Mouse (Mus musculus) limb, embryonic 11.5 days (tissue): Measurements from ENCODE around the gene Ccdc155. TPM values are rescaled to one million over a fixed set of nuclear protein-coding genes. Genes with fewer than 3 reads are reported as not detected.

Experiments used
- ATAC-seq: fragments of 200-750 bp; cut with Nextera tagmentation; 2 replicates; pipeline ENCODE4 v1.8.0; 2017; ENCODE audit warnings: low read depth; ENCODE audit not compliant: insufficient number of reproducible peaks, low FRiP score, low TSS enrichment
- DNase-seq: peaks from one replicate; pipeline ENCODE4 v3.0.0-alpha.2; 2015; ENCODE audit warnings: low spot score
- H3K27ac ChIP-seq: fragments of 300-500 bp; sonication (generic); replicated peaks from 2 replicates; pipeline ENCODE4 v1.5.1; 2014; ENCODE audit warnings: low read depth, mild to moderate bottlenecking, low read length
- H3K27me3 ChIP-seq: fragments of 300-500 bp; sonication (generic); 2 replicates; pipeline ENCODE4 v1.6.1; 2014; ENCODE audit warnings: mild to moderate bottlenecking, low read length, mixed read lengths; ENCODE audit not compliant: control insufficient read depth, insufficient read depth
- H3K36me3 ChIP-seq: fragments of 300-500 bp; sonication (generic); 2 replicates; pipeline ENCODE4 v1.6.1; 2014; ENCODE audit warnings: mild to moderate bottlenecking, low read length, moderate library complexity, mixed read lengths; ENCODE audit not compliant: control insufficient read depth, insufficient read depth
- H3K4me1 ChIP-seq: fragments of 300-500 bp; sonication (generic); 2 replicates; pipeline ENCODE4 v1.6.1; 2014; ENCODE audit warnings: low read length, mixed read lengths; ENCODE audit not compliant: control insufficient read depth, insufficient read depth
- H3K4me2 ChIP-seq: fragments of 300-500 bp; sonication (generic); 2 replicates; pipeline ENCODE4 v1.6.1; 2014; ENCODE audit warnings: low read depth, mild to moderate bottlenecking, moderate library complexity; ENCODE audit not compliant: severe bottlenecking
- H3K4me3 ChIP-seq: fragments of 300-500 bp; sonication (generic); 2 replicates; pipeline ENCODE4 v1.5.1; 2014; ENCODE audit warnings: low read depth, low read length
- H3K9ac ChIP-seq: fragments of 300-500 bp; sonication (generic); 2 replicates; pipeline ENCODE4 v1.6.1; 2014; ENCODE audit warnings: mild to moderate bottlenecking, low read length
- H3K9me3 ChIP-seq: fragments of 300-500 bp; sonication (generic); 2 replicates; pipeline ENCODE4 v1.6.1; 2016; ENCODE audit warnings: low read length; ENCODE audit not compliant: control insufficient read depth
- WGBS: fragments of 180-500 bp; shearing (Covaris S2); extraction: QIAGEN DNeasy Blood & Tissue Kit; methylation state at CpG from one replicate; pipeline ENCODE4 v1.1.7; 2014; 5-methylcytosine and 5-hydroxymethylcytosine counted together
- polyA plus RNA-seq: library from polyadenylated mRNA; unstranded; fragments of >200 nt; fragmentation: Nextera tagmentation; extraction: Ambion mirVana; gene quantifications from 2 replicates; pipeline ENCODE4 v1.2.1, GENCODE M21; 2014

Ccdc155 gene
- polyA plus RNA-seq, 1 experiment from 2014 or later, result 0.41 TPM

GRCm38 (mm10) chr7:45141319-45141718 is 63.4 kb downstream of the Ccdc155 start:
- no peaks in the 10 kb centered on the region; the same call in 1 of the 2 replicates for H3K27me3 ChIP-seq
- H3K9ac ChIP-seq, result no peak overlapping the region

GRCm38 (mm10) chr7:45139904-45140723 is 64.6 kb downstream of the Ccdc155 start:
- no peaks in the 10 kb centered on the region for H3K9me3 ChIP-seq
- no peak overlapping the region for H3K4me2 ChIP-seq
- no peak for ATAC-seq
- no peak overlapping the region for H3K27ac ChIP-seq
- H3K36me3 ChIP-seq, result no peaks in the 10 kb centered on the region; the same call in 1 of the 2 replicates
- no peak overlapping the region for H3K4me3 ChIP-seq
- no peak overlapping the region for H3K9ac ChIP-seq
- H3K4me1 ChIP-seq, result no peaks in the 10 kb centered on the region
- 73% methylated on average over 8 of the region's 8 CpGs for WGBS
- no peak for DNase-seq
- no peaks in the 10 kb centered on the region; the same call in 1 of the 2 replicates for H3K27me3 ChIP-seq

More at GRCm38 (mm10) chr7:45141319-45141718, 63.4 kb downstream of the Ccdc155 start:
- ATAC-seq (no peak), DNase-seq (no peak)
- Histone ChIP-seq H3K9me3 (no peaks in the 10 kb centered on the region), H3K36me3 (no peaks in the 10 kb centered on the region; the same call in 1 of the 2 replicates), H3K4me3 (no peak overlapping the region), H3K27ac (no peak overlapping the region), H3K4me1 (no peaks in the 10 kb centered on the region), H3K4me2 (no peak overlapping the region)
- 91% methylated on average over 3 of the region's 3 CpGs for WGBS

- H3K4me3 ChIP-seq, result no peak overlapping the region
- no peak overlapping the region for H3K4me2 ChIP-seq
- no peak overlapping the region for H3K27ac ChIP-seq
- no peaks in the 10 kb centered on the region; the same call in 1 of the 2 replicates for H3K27me3 ChIP-seq
- H3K9me3 ChIP-seq, result no peaks in the 10 kb centered on the region
- DNase-seq, result no peak
- ATAC-seq, result no peak
- no peaks in the 10 kb centered on the region for H3K4me1 ChIP-seq
- 69% methylated on average over 1 of the region's 1 CpGs for WGBS
- no peak overlapping the region for H3K9ac ChIP-seq
- H3K36me3 ChIP-seq, result no peaks in the 10 kb centered on the region; the same call in 1 of the 2 replicates
Measured at GRCm38 (mm10) chr7:45138403-45138802, 66.3 kb downstream of the Ccdc155 start.

GRCm38 (mm10) chr7:45137171-45138006 is 67.3 kb downstream of the Ccdc155 start:
- no peaks in the 10 kb centered on the region for H3K36me3 ChIP-seq
- no peak overlapping the region for H3K27ac ChIP-seq
- H3K27me3 ChIP-seq, result no peaks in the 10 kb centered on the region; the same call in 1 of the 2 replicates
- no peaks in the 10 kb centered on the region for H3K4me1 ChIP-seq
- no peak overlapping the region for H3K4me2 ChIP-seq
- no peak for DNase-seq
- ATAC-seq, result no peak
- no peak overlapping the region for H3K9ac ChIP-seq
- H3K9me3 ChIP-seq, result no peaks in the 10 kb centered on the region
- no peak overlapping the region for H3K4me3 ChIP-seq
- 83% methylated on average over 12 of the region's 12 CpGs for WGBS

- Histone ChIP-seq H3K27ac (no peak within 1 kb of the TSS), H3K4me2 (peak within 1 kb of the TSS; percentile 62), H3K9me3 (no peaks in the 10 kb centered on the region), H3K4me3 (peak within 1 kb of the TSS; percentile 37), H3K4me1 (no peaks in the 10 kb centered on the region), H3K9ac (peak within 1 kb of the TSS; percentile 58), H3K36me3 (no peaks in the 10 kb centered on the region), H3K27me3 (no peaks in the 10 kb centered on the region; the same call in 1 of the 2 replicates)
- whole genome bisulfite sequencing, result 3% methylated on average over 29 of the region's 29 CpGs
- DNase-seq (peak; percentile 87), ATAC-seq (peak; percentile 65)
Measured at GRCm38 (mm10) chr7:45135993-45136567, 68.6 kb downstream of the Ccdc155 start, which contains the start of the genes Gm45713 and Flt3l. Gene Gm45713 (minus strand): TSS chr7:45136231. Gene Flt3l (minus strand): TSS chr7:45136432.

GRCm38 (mm10) chr7:45135370-45135769 is 69.3 kb downstream of the Ccdc155 start:
- Histone ChIP-seq H3K4me1 (no peaks in the 10 kb centered on the region), H3K9ac (no peak overlapping the region), H3K9me3 (no peaks in the 10 kb centered on the region), H3K27me3 (no peaks in the 10 kb centered on the region; the same call in 1 of the 2 replicates), H3K36me3 (no peaks in the 10 kb centered on the region), H3K27ac (no peak overlapping the region), H3K4me2 (no peak overlapping the region), H3K4me3 (no peak overlapping the region)
- ATAC-seq, result no peak
- WGBS, result 71% methylated on average over 3 of the region's 3 CpGs
- DNase-seq, result no peak

GRCm38 (mm10) chr7:45134544-45135026 is 70.1 kb downstream of the Ccdc155 start:
- Histone ChIP-seq H3K4me3 (no peak overlapping the region), H3K4me1 (0 out of 2 replicates have a peak, but pooled peaks cover 4% of the 10 kb centered on the region), H3K27ac (no peak overlapping the region), H3K9me3 (no peaks in the 10 kb centered on the region), H3K36me3 (no peaks in the 10 kb centered on the region), H3K9ac (no peak overlapping the region), H3K4me2 (no peak overlapping the region), H3K27me3 (no peaks in the 10 kb centered on the region; the same call in 1 of the 2 replicates)
- WGBS, result 5% methylated on average over 12 of the region's 12 CpGs
- DNase-seq (no peak), ATAC-seq (no peak)
